Mouse (Mus musculus): ENCODE results near the gene Plcb2. TPM values are rescaled to one million over a fixed set of nuclear protein-coding genes. Genes with fewer than 3 reads are reported as not detected.

Gene Plcb2
- polyA plus RNA-seq, 1 experiment from 2014 or later, result 0.22 TPM

- H3K4me1 ChIP-seq (ENCODE audit: control insufficient read depth, insufficient read depth, low read length), result peaks cover 3% of the 10 kb centered on the region
- no peak for ATAC-seq (replicated peaks; ENCODE audit: insufficient number of reproducible peaks, low FRiP score, low TSS enrichment, low read depth)
- 38% methylated on average over 5 of the region's 5 CpGs for WGBS
These were observed 30.8 kb downstream of the Plcb2 start for GRCm38 (mm10) chr2:118697311-118697877.

GRCm38 (mm10) chr2:118696451-118697308 lies 31.6 kb downstream of the Plcb2 start:
- Histone ChIP-seq H3K4me2 (ENCODE audit: low read depth, low read length) (no peak overlapping the region), H3K27ac (replicated peaks; ENCODE audit: low read depth, low read length) (no peak overlapping the region), H3K27me3 (ENCODE audit: control insufficient read depth, insufficient read depth, low read length) (peaks cover 33% of the 10 kb centered on the region), H3K4me1 (ENCODE audit: control insufficient read depth, insufficient read depth, low read length) (peaks cover 3% of the 10 kb centered on the region), H3K9me3 (replicated peaks; ENCODE audit: control insufficient read depth, low read length) (no peaks in the 10 kb centered on the region), H3K36me3 (replicated peaks; ENCODE audit: control insufficient read depth, insufficient read depth, low read depth, low read length) (no peaks in the 10 kb centered on the region), H3K9ac (replicated peaks; ENCODE audit: low read length) (no peak overlapping the region), H3K4me3 (ENCODE audit: low read depth, low read length) (no peak overlapping the region)
- WGBS, result 49% methylated on average over 21 of the region's 21 CpGs
- no peak for DNase-seq (ENCODE audit: low spot score)
- no peak for ATAC-seq (replicated peaks; ENCODE audit: insufficient number of reproducible peaks, low FRiP score, low TSS enrichment, low read depth)

More at GRCm38 (mm10) chr2:118697311-118697877, 30.8 kb downstream of the Plcb2 start:
- Histone ChIP-seq H3K4me2 (ENCODE audit: low read depth, low read length) (no peak overlapping the region), H3K4me3 (ENCODE audit: low read depth, low read length) (no peak overlapping the region), H3K27ac (replicated peaks; ENCODE audit: low read depth, low read length) (no peak overlapping the region), H3K36me3 (replicated peaks; ENCODE audit: control insufficient read depth, insufficient read depth, low read depth, low read length) (no peaks in the 10 kb centered on the region), H3K27me3 (ENCODE audit: control insufficient read depth, insufficient read depth, low read length) (peaks cover 40% of the 10 kb centered on the region), H3K9ac (replicated peaks; ENCODE audit: low read length) (no peak overlapping the region), H3K9me3 (replicated peaks; ENCODE audit: control insufficient read depth, low read length) (no peaks in the 10 kb centered on the region)
- no peak for DNase-seq (ENCODE audit: low spot score)

GRCm38 (mm10) chr2:118695677-118696232 lies 32.5 kb downstream of the Plcb2 start:
- Histone ChIP-seq H3K4me3 (ENCODE audit: low read depth, low read length) (no peak overlapping the region), H3K9me3 (replicated peaks; ENCODE audit: control insufficient read depth, low read length) (no peaks in the 10 kb centered on the region), H3K36me3 (replicated peaks; ENCODE audit: control insufficient read depth, insufficient read depth, low read depth, low read length) (no peaks in the 10 kb centered on the region), H3K27ac (replicated peaks; ENCODE audit: low read depth, low read length) (no peak overlapping the region), H3K4me1 (ENCODE audit: control insufficient read depth, insufficient read depth, low read length) (peaks cover 3% of the 10 kb centered on the region), H3K9ac (replicated peaks; ENCODE audit: low read length) (no peak overlapping the region), H3K27me3 (ENCODE audit: control insufficient read depth, insufficient read depth, low read length) (peaks cover 24% of the 10 kb centered on the region), H3K4me2 (ENCODE audit: low read depth, low read length) (no peak overlapping the region)
- DNase-seq (ENCODE audit: low spot score) (peak; percentile 80), ATAC-seq (replicated peaks; ENCODE audit: insufficient number of reproducible peaks, low FRiP score, low TSS enrichment, low read depth) (no peak)
- 26% methylated on average over 11 of the region's 11 CpGs for whole genome bisulfite sequencing

- Histone ChIP-seq H3K4me1 (ENCODE audit: control insufficient read depth, insufficient read depth, low read length) (no peaks in the 10 kb centered on the region; the same call in 1 of the 2 replicates), H3K36me3 (replicated peaks; ENCODE audit: control insufficient read depth, insufficient read depth, low read depth, low read length) (no peaks in the 10 kb centered on the region), H3K9me3 (replicated peaks; ENCODE audit: control insufficient read depth, low read length) (no peaks in the 10 kb centered on the region), H3K27ac (replicated peaks; ENCODE audit: low read depth, low read length) (no peak overlapping the region), H3K4me3 (ENCODE audit: low read depth, low read length) (no peak overlapping the region), H3K27me3 (ENCODE audit: control insufficient read depth, insufficient read depth, low read length) (peaks cover 9% of the 10 kb centered on the region), H3K9ac (replicated peaks; ENCODE audit: low read length) (no peak overlapping the region), H3K4me2 (ENCODE audit: low read depth, low read length) (no peak overlapping the region)
- ATAC-seq (replicated peaks; ENCODE audit: insufficient number of reproducible peaks, low FRiP score, low TSS enrichment, low read depth), result no peak
- WGBS, result 84% methylated on average over 19 of the region's 19 CpGs
- DNase-seq (ENCODE audit: low spot score), result no peak
These were observed 34.8 kb downstream of the Plcb2 start for GRCm38 (mm10) chr2:118693370-118693966.

GRCm38 (mm10) chr2:118689875-118690274 lies 38.4 kb downstream of the Plcb2 start:
- Histone ChIP-seq H3K36me3 (replicated peaks; ENCODE audit: control insufficient read depth, insufficient read depth, low read depth, low read length) (no peaks in the 10 kb centered on the region), H3K27ac (replicated peaks; ENCODE audit: low read depth, low read length) (no peak overlapping the region), H3K27me3 (ENCODE audit: control insufficient read depth, insufficient read depth, low read length) (no peaks in the 10 kb centered on the region), H3K4me2 (ENCODE audit: low read depth, low read length) (0 out of 2 replicates have a peak overlapping the region, but pooled peaks have one; percentile 1), H3K4me3 (ENCODE audit: low read depth, low read length) (no peak overlapping the region), H3K9ac (replicated peaks; ENCODE audit: low read length) (no peak overlapping the region), H3K4me1 (ENCODE audit: control insufficient read depth, insufficient read depth, low read length) (no peaks in the 10 kb centered on the region), H3K9me3 (replicated peaks; ENCODE audit: control insufficient read depth, low read length) (no peaks in the 10 kb centered on the region)
- ATAC-seq (replicated peaks; ENCODE audit: insufficient number of reproducible peaks, low FRiP score, low TSS enrichment, low read depth), result no peak
- DNase-seq (ENCODE audit: low spot score), result no peak
- 83% methylated on average over 10 of the region's 10 CpGs for WGBS

GRCm38 (mm10) chr2:118687791-118688190 lies 40.4 kb downstream of the Plcb2 start:
- H3K4me2 ChIP-seq (ENCODE audit: low read depth, low read length), result no peak overlapping the region
- 87% methylated on average over 3 of the region's 3 CpGs for WGBS
- no peaks in the 10 kb centered on the region for H3K27me3 ChIP-seq (ENCODE audit: control insufficient read depth, insufficient read depth, low read length)
- no peak overlapping the region for H3K9ac ChIP-seq (replicated peaks; ENCODE audit: low read length)
- ATAC-seq (replicated peaks; ENCODE audit: insufficient number of reproducible peaks, low FRiP score, low TSS enrichment, low read depth) (no peak), DNase-seq (ENCODE audit: low spot score) (no peak)
- H3K4me3 ChIP-seq (ENCODE audit: low read depth, low read length), result no peak overlapping the region
- H3K36me3 ChIP-seq (replicated peaks; ENCODE audit: control insufficient read depth, insufficient read depth, low read depth, low read length), result no peaks in the 10 kb centered on the region
- H3K9me3 ChIP-seq (replicated peaks; ENCODE audit: control insufficient read depth, low read length), result no peaks in the 10 kb centered on the region
- H3K4me1 ChIP-seq (ENCODE audit: control insufficient read depth, insufficient read depth, low read length), result no peaks in the 10 kb centered on the region
- no peak overlapping the region for H3K27ac ChIP-seq (replicated peaks; ENCODE audit: low read depth, low read length)

- Histone ChIP-seq H3K4me2 (ENCODE audit: low read depth, low read length) (no peak overlapping the region), H3K27ac (replicated peaks; ENCODE audit: low read depth, low read length) (no peak overlapping the region), H3K9me3 (replicated peaks; ENCODE audit: control insufficient read depth, low read length) (no peaks in the 10 kb centered on the region), H3K4me3 (ENCODE audit: low read depth, low read length) (no peak overlapping the region), H3K9ac (replicated peaks; ENCODE audit: low read length) (no peak overlapping the region), H3K27me3 (ENCODE audit: control insufficient read depth, insufficient read depth, low read length) (no peaks in the 10 kb centered on the region), H3K4me1 (ENCODE audit: control insufficient read depth, insufficient read depth, low read length) (no peaks in the 10 kb centered on the region), H3K36me3 (replicated peaks; ENCODE audit: control insufficient read depth, insufficient read depth, low read depth, low read length) (no peaks in the 10 kb centered on the region)
- no peak for ATAC-seq (replicated peaks; ENCODE audit: insufficient number of reproducible peaks, low FRiP score, low TSS enrichment, low read depth)
- WGBS, result 84% methylated on average over 8 of the region's 8 CpGs
- DNase-seq (ENCODE audit: low spot score), result no peak
These were observed 41.5 kb downstream of the Plcb2 start for GRCm38 (mm10) chr2:118686693-118687092.
